Mouse (Mus musculus) heart, postnatal 0 days (tissue): ENCODE data around the gene Resp18. TPM values are rescaled to one million over a fixed set of nuclear protein-coding genes. Genes with fewer than 3 reads are reported as not detected.

Experiments used
- ATAC-seq: fragments of 200-750 bp; cut with Nextera tagmentation; 2 replicates; pipeline ENCODE4 v1.8.0; 2017; ENCODE audit warnings: low read depth, moderate number of reproducible peaks, moderate library complexity; ENCODE audit not compliant: insufficient read depth
- DNase-seq: peaks from one replicate; pipeline ENCODE4 v3.0.0-alpha.2; 2016; ENCODE audit warnings: low spot score
- H3K27ac ChIP-seq: fragments of 300-500 bp; sonication (generic); 2 replicates; pipeline ENCODE4 v1.5.1; 2014; ENCODE audit warnings: low read depth, mild to moderate bottlenecking
- H3K27me3 ChIP-seq: fragments of 300-500 bp; sonication (generic); 2 replicates; pipeline ENCODE4 v1.6.1; 2014; ENCODE audit warnings: low read length, mixed read lengths; ENCODE audit not compliant: control insufficient read depth, insufficient read depth
- H3K36me3 ChIP-seq: fragments of 300-500 bp; sonication (generic); replicated peaks from 2 replicates; pipeline ENCODE4 v1.6.1; 2014; ENCODE audit warnings: low read length, mixed read lengths; ENCODE audit not compliant: control insufficient read depth, insufficient read depth
- H3K4me1 ChIP-seq: fragments of 300-500 bp; sonication (generic); 2 replicates; pipeline ENCODE4 v1.6.1; 2014; ENCODE audit warnings: antibody characterized with exemption; ENCODE audit not compliant: control insufficient read depth, insufficient read depth
- H3K4me2 ChIP-seq: fragments of 300-500 bp; sonication (generic); 2 replicates; pipeline ENCODE4 v1.6.1; 2014; ENCODE audit warnings: low read depth, mild to moderate bottlenecking, low read length, moderate library complexity
- H3K4me3 ChIP-seq: fragments of 300-500 bp; sonication (generic); 2 replicates; pipeline ENCODE4 v1.5.1; 2014; ENCODE audit warnings: low read depth, low read length
- H3K9ac ChIP-seq: fragments of 300-500 bp; sonication (generic); replicated peaks from 2 replicates; pipeline ENCODE4 v1.6.1; 2014; ENCODE audit warnings: low read depth, low read length, mixed read lengths
- H3K9me3 ChIP-seq: fragments of 300-500 bp; sonication (generic); replicated peaks from 2 replicates; pipeline ENCODE4 v1.6.1; 2016; ENCODE audit warnings: low read length; ENCODE audit not compliant: control insufficient read depth
- CTCF ChIP-seq: IDR thresholded peaks from 2 replicates; pipeline ENCODE4 v1.5.1; 2016; ENCODE audit warnings: antibody characterized with exemption, control low read depth, low read depth
- EP300 ChIP-seq: IDR thresholded peaks from 2 replicates; pipeline ENCODE4 v1.6.1; 2016; ENCODE audit warnings: antibody characterized with exemption, low read depth
- WGBS: fragments of 180-500 bp; shearing (Covaris S2); extraction: QIAGEN DNeasy Blood & Tissue Kit; methylation state at CpG from one replicate; pipeline ENCODE4 v1.1.7; 2014; 5-methylcytosine and 5-hydroxymethylcytosine counted together
- polyA plus RNA-seq: library from polyadenylated mRNA; unstranded; fragments of >200 nt; fragmentation: Nextera tagmentation; extraction: Ambion mirVana; gene quantifications from 2 replicates; pipeline ENCODE4 v1.2.1, GENCODE M21; 2015
- total RNA-seq: library from RNA; depleted of rRNA; stranded (reverse); fragments of >200 nt; gene quantifications from 2 replicates; pipeline ENCODE4 v1.2.3, GENCODE M21; 2014; ENCODE audit warnings: low replicate concordance

The Resp18 gene
- total and polyA plus RNA-seq, 2 experiments from 2014 or later = not detected

DNA sequence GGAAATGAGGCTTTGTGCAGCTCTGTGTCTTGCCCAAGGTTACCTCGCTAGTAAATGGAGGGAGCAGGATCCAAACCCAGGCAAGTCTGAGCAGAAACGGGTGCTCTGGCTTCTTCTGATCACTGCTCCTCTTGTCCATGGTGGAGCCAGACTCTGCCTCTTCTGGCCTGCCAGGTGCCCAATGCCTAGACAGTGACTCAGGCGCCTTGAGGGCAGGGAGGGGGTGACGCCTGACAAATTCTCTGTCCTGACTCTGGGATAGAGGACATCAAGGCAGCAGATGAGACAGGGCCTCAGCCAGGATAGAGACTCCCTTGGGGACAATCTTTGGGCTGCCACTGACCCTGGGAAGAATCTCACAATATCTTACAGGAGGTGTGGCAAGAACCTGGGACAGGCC, 47.0 kb downstream of the Resp18 start:
- TF ChIP-seq CTCF (no peak), EP300 (no peak)
- H3K4me1 ChIP-seq = peaks cover 7% of the 10 kb centered on the region; the same call in 1 of the 2 replicates
- H3K27me3 ChIP-seq = no peaks in the 10 kb centered on the region
- no peak for DNase-seq
- H3K27ac ChIP-seq = no peak overlapping the region
- 73% methylated on average over 4 of the region's 4 CpGs for WGBS
- no peak overlapping the region for H3K9ac ChIP-seq
- H3K9me3 ChIP-seq = no peaks in the 10 kb centered on the region
- H3K4me3 ChIP-seq = no peak overlapping the region
- H3K4me2 ChIP-seq = no peak overlapping the region
- no peaks in the 10 kb centered on the region for H3K36me3 ChIP-seq
- no peak for ATAC-seq

DNA sequence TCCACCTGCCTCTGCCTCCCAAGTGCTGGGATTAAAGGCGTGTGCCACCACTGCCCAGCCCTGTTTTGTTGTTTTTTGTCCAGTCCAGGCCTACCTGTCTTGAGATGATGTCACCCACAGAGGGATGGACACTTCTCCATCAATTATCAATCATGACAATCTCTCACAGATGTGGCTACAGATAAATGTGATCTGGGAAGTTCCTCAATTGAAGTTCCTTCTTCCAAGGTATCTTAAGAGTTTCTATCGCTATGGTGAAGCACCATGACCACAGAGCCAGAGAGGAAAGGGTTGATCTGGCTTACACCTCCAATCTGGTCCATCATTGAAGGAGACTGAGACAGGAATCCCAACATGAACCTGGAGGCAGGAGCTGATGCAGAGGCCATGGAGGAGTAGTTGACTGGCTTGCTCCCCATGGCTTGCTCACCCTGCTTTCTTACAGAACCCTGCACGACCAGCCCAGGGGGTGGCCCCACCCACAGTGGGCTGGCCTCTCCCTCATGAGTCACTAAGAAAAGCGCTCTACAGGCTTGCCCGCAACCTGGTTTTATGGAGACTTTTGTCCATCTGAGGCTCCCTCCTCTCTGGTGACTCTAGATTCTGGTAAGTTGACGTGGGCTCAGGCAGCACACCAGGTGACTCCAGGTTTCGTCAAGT, 47.8 kb downstream of the Resp18 start:
- Histone ChIP-seq H3K27me3 (no peaks in the 10 kb centered on the region), H3K4me3 (no peak overlapping the region), H3K4me1 (peaks cover 9% of the 10 kb centered on the region; the same call in 1 of the 2 replicates), H3K4me2 (no peak overlapping the region), H3K9ac (no peak overlapping the region), H3K9me3 (no peaks in the 10 kb centered on the region), H3K36me3 (no peaks in the 10 kb centered on the region), H3K27ac (no peak overlapping the region)
- DNase-seq = no peak
- 75% methylated on average over 7 of the region's 7 CpGs for WGBS
- TF ChIP-seq EP300 (no peak), CTCF (no peak)
- ATAC-seq = no peak

DNA sequence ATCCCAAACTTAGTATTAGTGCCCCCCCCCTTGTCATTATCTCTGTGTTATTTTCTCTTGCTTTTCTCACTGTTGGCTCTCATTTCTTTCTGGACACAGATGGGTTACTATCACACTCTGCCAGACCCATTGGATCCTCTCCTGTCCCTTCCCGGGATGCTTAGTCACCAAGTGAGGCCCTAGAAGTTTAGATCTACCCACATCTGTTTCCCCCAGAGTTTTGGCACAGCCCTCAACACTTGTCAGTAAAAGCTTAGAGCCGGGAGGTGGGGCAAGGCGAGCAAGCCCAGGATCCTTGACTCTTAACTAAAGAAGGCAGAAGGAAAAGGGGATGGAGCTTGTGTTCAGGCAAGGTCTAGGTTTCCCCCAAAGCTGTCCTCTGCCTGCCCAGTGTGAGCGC, 49.1 kb downstream of the Resp18 start:
- no peaks in the 10 kb centered on the region for H3K27me3 ChIP-seq
- no peak for DNase-seq
- peaks cover 10% of the 10 kb centered on the region; the same call in 1 of the 2 replicates for H3K4me1 ChIP-seq
- H3K9me3 ChIP-seq = no peaks in the 10 kb centered on the region
- H3K36me3 ChIP-seq = no peaks in the 10 kb centered on the region
- no peak overlapping the region for H3K4me3 ChIP-seq
- no peak overlapping the region for H3K9ac ChIP-seq
- no peak overlapping the region for H3K27ac ChIP-seq
- WGBS = 65% methylated on average over 4 of the region's 4 CpGs
- ATAC-seq = no peak
- TF ChIP-seq CTCF (no peak), EP300 (no peak)
- no peak overlapping the region for H3K4me2 ChIP-seq

DNA sequence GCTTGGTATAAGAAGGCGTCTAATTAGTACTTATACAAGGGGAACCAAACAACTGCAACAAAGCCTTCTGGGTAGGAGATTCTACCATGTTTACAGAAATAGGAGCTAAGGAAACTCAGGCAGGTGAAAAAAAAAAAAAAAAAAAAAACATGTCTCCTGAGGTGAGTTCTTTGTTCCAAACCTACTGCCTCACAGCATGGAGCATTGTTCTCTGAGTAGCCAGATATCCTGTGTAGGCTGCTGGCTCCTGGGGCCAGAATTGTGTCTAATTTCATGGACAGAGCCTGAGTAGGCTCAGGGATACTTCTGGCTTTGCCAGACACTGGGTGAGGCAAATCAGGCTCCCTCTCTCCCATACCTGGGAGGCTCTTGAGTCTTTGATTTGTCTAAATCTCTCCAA, 50.6 kb downstream of the Resp18 start:
- Histone ChIP-seq H3K36me3 (no peaks in the 10 kb centered on the region), H3K27ac (no peak overlapping the region), H3K27me3 (no peaks in the 10 kb centered on the region), H3K4me1 (peaks cover 10% of the 10 kb centered on the region; the same call in 1 of the 2 replicates), H3K9ac (no peak overlapping the region), H3K4me2 (no peak overlapping the region), H3K4me3 (no peak overlapping the region), H3K9me3 (no peaks in the 10 kb centered on the region)
- ATAC-seq = no peak
- no peak for DNase-seq
- no peak for TF ChIP-seq CTCF
- no peak for TF ChIP-seq EP300
- 66% methylated on average over 1 of the region's 1 CpGs for WGBS

DNA sequence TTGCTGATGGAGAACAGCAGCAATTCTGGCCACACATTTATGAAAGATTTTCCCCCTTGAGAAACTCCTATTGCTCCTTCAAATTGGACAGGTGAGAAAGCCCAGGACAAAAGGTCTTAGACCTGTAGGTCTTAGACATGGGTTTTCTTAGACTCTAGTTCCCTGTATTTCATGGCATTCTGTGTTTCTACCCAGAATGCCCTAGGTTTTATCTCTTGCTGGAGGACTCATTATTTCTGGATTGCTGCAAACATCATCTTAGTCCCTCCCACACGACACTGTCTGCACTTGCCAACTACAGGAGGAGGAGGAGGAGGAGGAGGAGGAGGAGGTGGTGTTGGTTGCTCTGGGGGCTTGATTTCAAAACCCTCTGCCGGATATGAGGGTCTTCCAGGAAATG, 52.1 kb downstream of the Resp18 start:
- no peak overlapping the region for H3K27ac ChIP-seq
- peaks cover 10% of the 10 kb centered on the region; the same call in 1 of the 2 replicates for H3K4me1 ChIP-seq
- no peaks in the 10 kb centered on the region for H3K9me3 ChIP-seq
- no peak overlapping the region for H3K9ac ChIP-seq
- H3K27me3 ChIP-seq = no peaks in the 10 kb centered on the region
- H3K36me3 ChIP-seq = no peaks in the 10 kb centered on the region
- WGBS = 50% methylated on average over 2 of the region's 2 CpGs
- DNase-seq (no peak), ATAC-seq (no peak)
- no peak for TF ChIP-seq EP300
- no peak for TF ChIP-seq CTCF
- no peak overlapping the region for H3K4me3 ChIP-seq
- no peak overlapping the region for H3K4me2 ChIP-seq

DNA sequence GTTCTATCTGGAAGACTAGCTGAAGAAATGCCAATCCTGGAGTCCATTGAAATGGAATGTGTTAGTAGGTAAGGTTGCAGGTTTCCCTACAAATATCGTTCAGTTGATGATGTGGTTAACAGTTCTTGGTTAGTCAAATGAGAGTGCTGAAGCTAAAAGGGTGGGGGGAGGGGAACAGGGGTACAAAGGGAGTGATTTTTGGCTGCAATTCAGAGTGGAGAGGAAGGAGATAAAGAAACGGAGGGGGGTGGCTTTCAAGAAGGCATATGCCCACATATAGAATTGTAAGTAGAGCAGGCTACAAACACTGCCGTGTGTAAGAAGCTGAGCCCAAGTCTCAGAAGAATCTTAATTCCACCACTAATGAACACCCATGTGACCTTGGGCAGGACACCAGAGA, 52.7 kb downstream of the Resp18 start:
- no peak for ATAC-seq
- TF ChIP-seq CTCF = no peak
- no peak for TF ChIP-seq EP300
- Histone ChIP-seq H3K4me1 (peaks cover 10% of the 10 kb centered on the region; the same call in 1 of the 2 replicates), H3K4me2 (no peak overlapping the region), H3K9ac (no peak overlapping the region), H3K9me3 (no peaks in the 10 kb centered on the region), H3K27ac (no peak overlapping the region), H3K27me3 (peaks cover 6% of the 10 kb centered on the region; the same call in 1 of the 2 replicates), H3K36me3 (no peaks in the 10 kb centered on the region), H3K4me3 (no peak overlapping the region)
- 26% methylated on average over 3 of the region's 3 CpGs for WGBS
- no peak for DNase-seq
